Mouse (Mus musculus) stomach, postnatal 0 days (tissue): ENCODE data around the gene Spata9. TPM values are rescaled to one million over a fixed set of nuclear protein-coding genes. Genes with fewer than 3 reads are reported as not detected.

ENCODE experiments used
- ATAC-seq: fragments of 200-750 bp; cut with Nextera tagmentation; 2 replicates; pipeline ENCODE4 v1.8.0; 2017; ENCODE audit not compliant: low FRiP score, low TSS enrichment
- DNase-seq: peaks from one replicate; pipeline ENCODE4 v3.0.0-alpha.2; 2016; ENCODE audit warnings: low spot score
- H3K27ac ChIP-seq: fragments of 300-500 bp; sonication (generic); replicated peaks from 2 replicates; pipeline ENCODE4 v1.5.1; 2014; ENCODE audit warnings: mild to moderate bottlenecking, control low read depth
- H3K27me3 ChIP-seq: fragments of 300-500 bp; sonication (generic); 2 replicates; pipeline ENCODE4 v1.6.1; 2014; ENCODE audit warnings: low read length; ENCODE audit not compliant: control insufficient read depth, insufficient read depth
- H3K36me3 ChIP-seq: fragments of 300-500 bp; sonication (generic); 2 replicates; pipeline ENCODE4 v1.6.1; 2014; ENCODE audit warnings: low read length, mixed read lengths; ENCODE audit not compliant: control insufficient read depth, insufficient read depth
- H3K4me1 ChIP-seq: fragments of 300-500 bp; sonication (generic); replicated peaks from 2 replicates; pipeline ENCODE4 v1.6.1; 2014; ENCODE audit warnings: antibody characterized with exemption; ENCODE audit not compliant: control insufficient read depth, insufficient read depth
- H3K4me2 ChIP-seq: fragments of 300-500 bp; sonication (generic); replicated peaks from 2 replicates; pipeline ENCODE4 v1.6.1; 2014; ENCODE audit warnings: low read depth, mild to moderate bottlenecking, control low read depth, moderate library complexity
- H3K4me3 ChIP-seq: fragments of 300-500 bp; sonication (generic); 2 replicates; pipeline ENCODE4 v1.5.1; 2014; ENCODE audit warnings: low read depth, low read length, control low read depth
- H3K9ac ChIP-seq: fragments of 300-500 bp; sonication (generic); 2 replicates; pipeline ENCODE4 v1.6.1; 2014; ENCODE audit warnings: mild to moderate bottlenecking, low read length, control low read depth, mixed read lengths
- H3K9me3 ChIP-seq: fragments of 300-500 bp; sonication (generic); 2 replicates; pipeline ENCODE4 v1.6.1; 2016; ENCODE audit warnings: low read length; ENCODE audit not compliant: control insufficient read depth
- CTCF ChIP-seq: IDR thresholded peaks from 2 replicates; pipeline ENCODE4 v1.5.1; 2016; ENCODE audit warnings: antibody characterized with exemption, low read depth, mild to moderate bottlenecking, moderate library complexity
- EP300 ChIP-seq: optimal IDR thresholded peaks from 2 replicates; pipeline ENCODE3; 2016; ENCODE audit warnings: antibody characterized with exemption
- WGBS: fragments of 180-500 bp; shearing (Covaris S2); extraction: QIAGEN DNeasy Blood & Tissue Kit; methylation state at CpG from one replicate; pipeline ENCODE4 v1.1.7; 2014; 5-methylcytosine and 5-hydroxymethylcytosine counted together
- polyA plus RNA-seq: library from polyadenylated mRNA; unstranded; fragments of >200 nt; fragmentation: Nextera tagmentation; extraction: Ambion mirVana; gene quantifications from 2 replicates; pipeline ENCODE4 v1.2.1, GENCODE M21; 2015

Gene Spata9
- polyA plus RNA-seq, 1 experiment from 2014 or later: 0.30 TPM

DNA sequence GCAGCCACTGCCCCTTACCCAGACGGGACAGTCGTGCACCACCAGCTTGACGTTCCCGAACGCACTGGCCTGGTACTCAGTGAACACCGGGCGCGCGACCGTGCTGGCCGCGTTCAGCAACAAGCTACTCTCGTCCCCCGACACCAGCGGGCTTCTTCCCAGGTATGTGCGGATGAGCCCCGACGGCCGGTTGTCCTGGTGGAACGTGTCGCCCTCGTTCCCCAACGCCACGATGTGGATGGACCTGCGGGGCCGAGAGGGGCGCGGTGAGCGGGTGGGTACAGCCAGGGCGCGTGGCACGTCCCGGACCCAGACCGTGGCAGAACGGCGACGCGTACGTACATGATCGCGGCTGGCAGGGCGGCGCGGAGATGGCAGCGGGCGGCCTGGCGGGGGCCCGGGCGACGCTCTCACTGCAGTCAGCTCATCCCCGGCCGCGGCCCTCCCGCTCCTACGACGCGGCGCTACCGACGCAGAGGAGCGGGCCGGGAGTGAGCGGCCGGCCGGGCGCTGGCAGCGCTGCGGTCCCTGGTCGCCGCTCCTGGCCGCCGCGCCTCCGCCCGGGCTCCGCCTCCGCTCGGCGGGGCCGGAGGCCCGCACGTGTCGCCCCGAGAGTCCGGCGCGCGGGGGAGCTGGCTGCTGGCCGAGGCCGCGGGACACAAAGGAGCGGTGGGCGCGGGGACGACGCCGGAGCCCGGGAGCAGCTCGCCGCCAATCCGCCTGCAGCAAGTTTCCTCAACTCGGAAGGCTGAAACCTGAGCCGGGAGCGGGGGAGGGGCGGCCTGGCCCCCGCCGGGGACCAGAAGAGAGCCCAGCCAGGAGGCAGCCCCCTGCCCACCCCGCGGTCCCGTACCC lies 23.5 kb upstream of the Spata9 start, which contains the start of gene Rhobtb3:
Gene Rhobtb3, minus strand, starts transcription at position 737 of the 855 bp plus-strand sequence.
- peak within 1 kb of the TSS; percentile 84 for H3K4me2 ChIP-seq
- no peaks in the 10 kb centered on the region for H3K9me3 ChIP-seq
- no peaks in the 10 kb centered on the region for H3K36me3 ChIP-seq
- no peaks in the 10 kb centered on the region for H3K4me1 ChIP-seq
- H3K27me3 ChIP-seq: no peaks in the 10 kb centered on the region
- TF ChIP-seq CTCF (no peak; the same call in 1 of the 2 replicates), EP300 (no peak)
- H3K27ac ChIP-seq: peak within 1 kb of the TSS; percentile 97
- peak within 1 kb of the TSS; percentile 90 for H3K4me3 ChIP-seq
- DNase-seq (peak; percentile 85), ATAC-seq (peak; percentile 89)
- peak within 1 kb of the TSS; percentile 92 for H3K9ac ChIP-seq
- WGBS: under 1% methylated on average over 106 of the region's 110 CpGs

DNA sequence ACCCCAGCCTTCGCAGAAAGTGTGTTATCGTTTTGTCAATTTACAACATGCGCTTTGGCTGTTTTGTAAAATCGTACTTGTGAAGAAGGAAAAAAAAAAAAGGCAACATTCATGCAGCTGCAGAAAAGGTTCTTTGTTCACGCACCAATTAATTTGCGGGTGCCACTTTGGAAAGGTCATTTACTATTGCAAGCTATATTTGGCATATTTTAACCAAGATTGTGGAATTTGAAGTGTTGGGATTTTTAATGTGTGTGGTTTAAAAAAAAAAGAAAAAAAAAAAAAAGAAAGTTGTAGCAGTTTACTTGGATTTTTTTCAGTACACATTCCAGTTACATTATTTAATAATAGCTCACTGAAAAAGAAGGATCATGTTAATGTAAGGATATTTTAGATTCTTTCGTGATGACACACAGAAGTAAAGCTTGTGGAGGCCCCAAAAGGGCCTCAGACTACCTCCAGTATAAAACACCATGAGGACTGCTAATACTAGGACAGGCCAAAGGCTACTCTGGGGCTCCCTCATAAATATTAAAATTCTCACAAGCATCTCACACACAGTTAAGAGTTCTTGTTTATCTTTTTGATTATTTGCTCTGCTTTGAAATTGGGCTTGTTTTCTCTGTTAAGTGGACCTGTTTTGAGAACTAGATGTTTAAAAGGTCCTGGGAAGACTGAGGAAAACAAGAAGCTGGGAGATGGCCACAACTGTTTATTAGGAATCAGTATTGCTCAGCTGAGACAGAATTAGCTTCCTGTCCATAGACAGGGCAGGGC lies 22.7 kb upstream of the Spata9 start:
- Histone ChIP-seq H3K36me3 (no peaks in the 10 kb centered on the region), H3K9me3 (no peaks in the 10 kb centered on the region), H3K4me2 (peak overlapping the region; percentile 84), H3K4me3 (peak overlapping the region; percentile 90), H3K9ac (peak overlapping the region; percentile 92), H3K27me3 (no peaks in the 10 kb centered on the region), H3K27ac (peak overlapping the region; percentile 97), H3K4me1 (no peaks in the 10 kb centered on the region)
- ATAC-seq (no peak), DNase-seq (no peak)
- TF ChIP-seq EP300: no peak
- TF ChIP-seq CTCF: no peak
- 2% methylated on average over 7 of the region's 7 CpGs for WGBS

DNA sequence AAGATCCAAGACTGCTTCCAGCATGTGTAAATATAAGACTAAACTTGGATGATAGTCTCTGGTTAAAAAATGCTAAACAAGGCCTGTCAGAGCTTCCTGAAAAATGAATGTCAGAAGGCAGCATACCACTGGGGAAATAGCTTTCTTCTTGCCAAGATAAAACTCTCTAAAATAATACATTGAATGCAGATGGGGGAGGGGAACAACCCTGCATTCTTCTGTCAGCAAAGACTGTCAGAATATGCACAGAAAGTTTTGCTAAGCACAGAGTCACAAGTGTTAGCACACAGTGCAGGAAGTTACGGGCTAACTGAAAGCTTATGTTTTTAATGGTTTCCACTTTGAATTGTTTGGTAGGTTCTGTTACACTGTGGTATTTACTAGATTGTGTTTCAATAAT lies 16.7 kb upstream of the Spata9 start:
- DNase-seq (no peak), ATAC-seq (no peak)
- TF ChIP-seq EP300: no peak
- no peak for TF ChIP-seq CTCF

DNA sequence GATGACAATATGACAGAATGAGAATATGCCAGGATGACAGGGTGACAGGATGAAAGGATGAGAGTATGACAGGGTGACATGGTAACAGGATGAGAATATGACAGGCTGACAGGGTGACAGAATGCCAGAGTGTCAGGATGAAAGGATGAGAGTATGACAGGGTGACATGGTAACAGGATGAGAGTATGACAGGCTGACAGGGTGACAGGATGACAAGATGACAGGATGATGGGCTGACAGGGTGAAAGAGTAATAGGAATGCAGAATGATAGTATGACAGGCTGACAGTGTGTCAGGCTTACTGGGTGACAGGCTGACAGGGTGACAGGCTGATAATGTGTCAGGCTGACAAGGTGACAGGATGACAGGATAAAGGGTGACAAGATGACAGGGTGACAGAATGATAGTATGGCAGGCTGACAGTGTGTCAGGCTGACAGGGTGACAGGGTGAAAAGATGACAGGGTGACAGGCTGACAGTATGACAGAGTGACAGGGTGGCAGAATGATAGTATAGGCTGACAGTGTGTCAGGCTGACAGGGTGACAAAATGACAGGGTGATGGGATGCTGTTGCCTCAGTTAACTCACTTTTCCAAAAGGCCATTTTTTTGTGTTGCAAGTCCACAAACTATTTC lies 11.5 kb upstream of the Spata9 start:
- Histone ChIP-seq H3K9ac (no peak overlapping the region), H3K4me1 (no peaks in the 10 kb centered on the region), H3K27ac (no peak overlapping the region), H3K36me3 (no peaks in the 10 kb centered on the region), H3K27me3 (no peaks in the 10 kb centered on the region), H3K9me3 (no peaks in the 10 kb centered on the region), H3K4me3 (no peak overlapping the region), H3K4me2 (no peak overlapping the region)
- no peak for TF ChIP-seq CTCF
- DNase-seq (no peak), ATAC-seq (no peak)

More for the DNA sequence above, 16.7 kb upstream of the Spata9 start:
- WGBS: 33% methylated on average over 1 of the region's 1 CpGs
- no peak overlapping the region for H3K9ac ChIP-seq
- no peak overlapping the region for H3K27ac ChIP-seq
- H3K4me3 ChIP-seq: no peak overlapping the region
- H3K36me3 ChIP-seq: no peaks in the 10 kb centered on the region
- H3K27me3 ChIP-seq: no peaks in the 10 kb centered on the region
- H3K4me1 ChIP-seq: no peaks in the 10 kb centered on the region
- H3K4me2 ChIP-seq: no peak overlapping the region
- H3K9me3 ChIP-seq: no peaks in the 10 kb centered on the region

DNA sequence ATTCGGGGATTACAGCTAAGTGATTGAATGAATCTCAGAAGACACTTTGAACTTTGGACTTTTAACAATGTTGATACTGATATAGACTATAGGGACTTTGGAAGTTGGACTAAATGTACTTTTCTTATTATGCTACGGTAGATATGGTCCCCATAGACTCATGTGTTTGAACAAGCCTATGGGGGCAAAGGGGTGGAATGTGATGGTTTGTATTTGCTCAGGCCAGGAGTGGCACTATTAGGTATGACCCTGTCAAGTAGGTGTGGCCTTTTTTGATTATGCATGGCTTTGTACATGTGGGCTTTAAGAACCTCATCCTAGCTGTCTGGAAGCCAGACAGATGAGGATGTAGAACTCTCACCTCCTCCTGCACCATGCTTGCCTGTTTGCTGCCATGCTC lies 7.5 kb downstream of the Spata9 start:
- H3K4me2 ChIP-seq: no peak overlapping the region
- TF ChIP-seq CTCF (no peak), EP300 (no peak)
- ATAC-seq (peak; percentile 67; the same call in 1 of the 2 replicates), DNase-seq (no peak)
- 47% methylated on average over 2 of the region's 2 CpGs for WGBS
- no peaks in the 10 kb centered on the region for H3K9me3 ChIP-seq
- no peak overlapping the region for H3K27ac ChIP-seq
- no peaks in the 10 kb centered on the region for H3K36me3 ChIP-seq
- H3K4me3 ChIP-seq: no peak overlapping the region
- H3K27me3 ChIP-seq: no peaks in the 10 kb centered on the region
- no peak overlapping the region for H3K9ac ChIP-seq
- H3K4me1 ChIP-seq: no peaks in the 10 kb centered on the region
